Mouse (Mus musculus): ENCODE results near the gene Zmynd10.

DNA sequence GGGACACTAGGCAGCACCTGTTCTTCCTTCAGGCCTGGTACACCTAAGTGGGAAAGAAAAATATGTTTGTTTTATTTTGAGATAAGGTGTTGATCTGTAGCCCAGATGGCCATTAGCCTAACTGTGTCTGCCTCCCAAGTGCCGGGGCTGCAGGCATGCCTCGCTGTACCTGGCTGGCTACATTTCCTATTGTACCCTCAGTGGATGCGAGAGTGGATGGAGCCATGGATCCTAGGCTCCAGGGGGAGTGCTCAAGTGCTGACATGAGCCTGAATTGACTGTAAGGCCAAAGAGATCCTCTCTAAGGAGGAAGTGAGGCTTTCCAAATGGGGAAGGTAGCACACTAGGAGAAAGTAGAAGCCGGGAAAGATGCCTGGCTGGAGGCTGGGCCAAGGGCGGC, 859 bp downstream of the Zmynd10 start:
- TF ChIP-seq CTCF (conservative IDR thresholded peaks at IDR 0.05; ENCODE audit: low read length): no peak
- no peak for TF ChIP-seq NANOG (IDR thresholded peaks at IDR 0.05; ENCODE audit: borderline replicate concordance, low read length)
- no peak for TF ChIP-seq POU5F1 (IDR thresholded peaks at IDR 0.05; ENCODE audit: borderline replicate concordance, low read length)

Data from E14TG2a.4 (cell line).